In genomic region chr13:37344909-37345772, GRCm38 (mm10) we compare ENCODE assay signal across 8 mouse cellular contexts. TPM values are rescaled to one million over a fixed set of nuclear protein-coding genes. Genes with fewer than 3 reads are reported as not detected.
DNase-seq lines count a peak whose midpoint lies in the region; ATAC-seq and TF ChIP-seq lines count a peak whose summit lies in the region.
"Had no signal": no experiment of that assay in that cellular context is flagged by ENCODE, and none has a peak within 500 bp of the region (broad histone marks: within the 10 kb centered on the region; RNA-seq: fewer than 3 reads in every experiment).

Ly86 (plus strand) TSS chr13:37345208.

- H3K4me3 ChIP-seq in lung, adult 2 months (replicated peaks; ENCODE audit: extremely low read depth, low read depth, low read length): peak within 1 kb of the TSS; percentile 47
- no peak within 1 kb of the TSS for H3K4me3 ChIP-seq in embryonic facial prominence, embryonic 10.5 days
- H3K4me3 ChIP-seq in limb, embryonic 15.5 days: peak within 1 kb of the TSS; percentile 14
- peak within 1 kb of the TSS; percentile 75 for H3K4me3 ChIP-seq in spleen, adult 2 months (ENCODE audit: extremely low read depth, insufficient read depth, insufficient read length)
- H3K4me3 ChIP-seq: hindbrain, embryonic 15.5 days had no signal

- ATAC-seq in limb, embryonic 15.5 days (ENCODE audit: insufficient number of reproducible peaks, low FRiP score, low TSS enrichment, low read depth): no peak

- no peaks in the 10 kb centered on the region for H3K36me3 ChIP-seq in embryonic facial prominence, embryonic 10.5 days (replicated peaks)
- H3K36me3 ChIP-seq in limb, embryonic 15.5 days: no peaks in the 10 kb centered on the region
- peaks cover 1% of the 10 kb centered on the region; the same call in 1 of the 2 replicates for H3K36me3 ChIP-seq in spleen, adult 2 months (ENCODE audit: control insufficient read depth, insufficient read depth, low read length)
- H3K36me3 ChIP-seq: hindbrain, embryonic 15.5 days had no signal

- no peaks in the 10 kb centered on the region for H3K4me1 ChIP-seq in lung, adult 2 months (ENCODE audit: control insufficient read depth, insufficient read depth, low read length)
- peaks cover 4% of the 10 kb centered on the region; the same call in 1 of the 2 replicates for H3K4me1 ChIP-seq in embryonic facial prominence, embryonic 10.5 days
- H3K4me1 ChIP-seq in limb, embryonic 15.5 days: 0 out of 2 replicates have a peak, but pooled peaks cover 4% of the 10 kb centered on the region
- H3K4me1 ChIP-seq in spleen, adult 2 months (ENCODE audit: control insufficient read depth, insufficient read depth, insufficient read length): peaks cover 18% of the 10 kb centered on the region; the same call in 1 of the 2 replicates
- H3K4me1 ChIP-seq: hindbrain, embryonic 15.5 days had no signal

- H3K27me3 ChIP-seq in embryonic facial prominence, embryonic 10.5 days (replicated peaks; ENCODE audit: low read depth, poor library complexity, severe bottlenecking): no peaks in the 10 kb centered on the region
- no peaks in the 10 kb centered on the region for H3K27me3 ChIP-seq in limb, embryonic 15.5 days
- no peaks in the 10 kb centered on the region for H3K27me3 ChIP-seq in spleen, adult 2 months (ENCODE audit: control insufficient read depth, insufficient read depth, low read length)
- H3K27me3 ChIP-seq: hindbrain, embryonic 15.5 days had no signal

- DNase-seq in lung, adult 2 months: no peak
- DNase-seq in lung, postnatal 25 days (ENCODE audit: low spot score): no peak
- DNase-seq in embryonic facial prominence, embryonic 10.5 days (ENCODE audit: low spot score): peak; percentile 28
- peak; percentile 75 to 78 for DNase-seq in spleen, adult 2 months (ENCODE audit: low read depth in 1 of 2, low spot score in 2 of 2)
- no peak for DNase-seq in cerebellum, adult 9-11 months
- DNase-seq in urinary bladder, postnatal 36 days (ENCODE audit: low spot score in 2 of 2): no peak

- no peaks in the 10 kb centered on the region for H3K9me3 ChIP-seq in embryonic facial prominence, embryonic 10.5 days
- H3K9me3 ChIP-seq in limb, embryonic 15.5 days: no peaks in the 10 kb centered on the region
- H3K9me3 ChIP-seq: hindbrain, embryonic 15.5 days had no signal

- 77% methylated on average over 28 of the region's 28 CpGs for WGBS in lung, adult 2 months
- WGBS in embryonic facial prominence, embryonic 10.5 days: 91% methylated on average over 28 of the region's 28 CpGs
- WGBS in limb, embryonic 15.5 days: 72% methylated on average over 28 of the region's 28 CpGs
- WGBS in spleen, adult 2 months: 53% methylated on average over 28 of the region's 28 CpGs

- no peak within 1 kb of the TSS for H3K27ac ChIP-seq in embryonic facial prominence, embryonic 10.5 days (replicated peaks)
- 0 out of 2 replicates have a peak within 1 kb of the TSS, but pooled peaks have one; percentile 2 for H3K27ac ChIP-seq in limb, embryonic 15.5 days
- H3K27ac ChIP-seq in spleen, adult 2 months (ENCODE audit: insufficient read depth, low read length): peak within 1 kb of the TSS; percentile 93
- H3K27ac ChIP-seq: hindbrain, embryonic 15.5 days had no signal

- no peak for TF ChIP-seq CTCF in lung, adult 2 months (IDR thresholded peaks at IDR 0.05; ENCODE audit: insufficient read depth, low read length)
- no peak for TF ChIP-seq CTCF in spleen, adult 2 months (IDR thresholded peaks at IDR 0.05; ENCODE audit: extremely low read depth, insufficient read depth, insufficient read length, insufficient replicate concordance)

- H3K9ac ChIP-seq in limb, embryonic 15.5 days: no peak within 1 kb of the TSS
- H3K9ac ChIP-seq: hindbrain, embryonic 15.5 days had no signal

- no peak within 1 kb of the TSS for H3K4me2 ChIP-seq in limb, embryonic 15.5 days
- H3K4me2 ChIP-seq: hindbrain, embryonic 15.5 days had no signal

- no peak for TF ChIP-seq POLR2A in lung, adult 2 months (IDR thresholded peaks at IDR 0.05; ENCODE audit: borderline replicate concordance, extremely low read depth, low read depth, low read length)
- TF ChIP-seq POLR2A in spleen, adult 2 months (IDR thresholded peaks at IDR 0.05; ENCODE audit: low read depth, low read length): peak; percentile 80

RNA-seq across cellular contexts. Expression of gene Ly86, which starts in this region (rescaled TPM):
- 6.6 and 6.9 TPM in 2 replicates for polyA plus RNA-seq in lung, adult 2 months (2012; rRNA removed)
- 3.1 and 4.8 TPM in 2 replicates for polyA plus RNA-seq in embryonic facial prominence, embryonic 10.5 days (2016; fragmentation: Nextera tagmentation; extraction: Ambion mirVana)
- polyA plus RNA-seq in limb, embryonic 15.5 days (2015; fragmentation: Nextera tagmentation; extraction: Ambion mirVana): 15.3 and 17.8 TPM in 2 replicates
- 44.8 and 49.3 TPM in 2 replicates for polyA plus RNA-seq in spleen, adult 2 months (2012; rRNA removed)

Comparison
In these comparisons a context has a peak if more than half of its experiments do, and no peak if none do; other contexts are left out.
1. DNase-seq: peak in embryonic facial prominence, embryonic 10.5 days (single experiment) and spleen, adult 2 months (2 of 2); none in lung, adult 2 months (single experiment), lung, postnatal 25 days (single experiment), cerebellum, adult 9-11 months (single experiment) and urinary bladder, postnatal 36 days (0 of 2).